Mouse (Mus musculus): ENCODE results near the gene Bend3.

Gene Bend3

GRCm38 (mm10) chr10:43540442-43541152 lies 62.0 kb downstream of the Bend3 start, which contains the start of gene 1700021F05Rik:
Gene 1700021F05Rik (minus strand): TSS chr10:43540994.
- peak; percentile 45; the same call in 1 of the 2 replicates for TF ChIP-seq GATA4 (IDR thresholded peaks at IDR 0.05; ENCODE audit: insufficient replicate concordance, low read length)

- no peak for TF ChIP-seq GATA4 (IDR thresholded peaks at IDR 0.05; ENCODE audit: insufficient replicate concordance, low read length)
Observed at GRCm38 (mm10) chr10:43541153-43541544, 62.5 kb downstream of the Bend3 start.

GRCm38 (mm10) chr10:43549411-43549810 lies 70.8 kb downstream of the Bend3 start:
- no peak for TF ChIP-seq GATA4 (IDR thresholded peaks at IDR 0.05; ENCODE audit: insufficient replicate concordance, low read length)

- no peak for TF ChIP-seq GATA4 (IDR thresholded peaks at IDR 0.05; ENCODE audit: insufficient replicate concordance, low read length)
Observed at GRCm38 (mm10) chr10:43550923-43551322, 72.3 kb downstream of the Bend3 start.

GRCm38 (mm10) chr10:43551388-43551787 lies 72.8 kb downstream of the Bend3 start:
- TF ChIP-seq GATA4 (IDR thresholded peaks at IDR 0.05; ENCODE audit: insufficient replicate concordance, low read length), result no peak

- TF ChIP-seq GATA4 (IDR thresholded peaks at IDR 0.05; ENCODE audit: insufficient replicate concordance, low read length), result no peak
Observed at GRCm38 (mm10) chr10:43557630-43558165, 79.1 kb downstream of the Bend3 start.

- TF ChIP-seq GATA4 (IDR thresholded peaks at IDR 0.05; ENCODE audit: insufficient replicate concordance, low read length), result no peak
Observed at GRCm38 (mm10) chr10:43559313-43559712, 80.7 kb downstream of the Bend3 start.

GRCm38 (mm10) chr10:43560765-43561164 lies 82.1 kb downstream of the Bend3 start:
- TF ChIP-seq GATA4 (IDR thresholded peaks at IDR 0.05; ENCODE audit: insufficient replicate concordance, low read length), result no peak

GRCm38 (mm10) chr10:43561311-43561710 lies 82.7 kb downstream of the Bend3 start:
- TF ChIP-seq GATA4 (IDR thresholded peaks at IDR 0.05; ENCODE audit: insufficient replicate concordance, low read length), result no peak
